Mouse (Mus musculus): ENCODE measurements at regions not wholly inside any gene's neighbourhood (a gene's known extent, or its start where the extent isn't known, plus 50 kb on each side); places are given as distances from the start of the nearest gene placed in this dataset.

DNA sequence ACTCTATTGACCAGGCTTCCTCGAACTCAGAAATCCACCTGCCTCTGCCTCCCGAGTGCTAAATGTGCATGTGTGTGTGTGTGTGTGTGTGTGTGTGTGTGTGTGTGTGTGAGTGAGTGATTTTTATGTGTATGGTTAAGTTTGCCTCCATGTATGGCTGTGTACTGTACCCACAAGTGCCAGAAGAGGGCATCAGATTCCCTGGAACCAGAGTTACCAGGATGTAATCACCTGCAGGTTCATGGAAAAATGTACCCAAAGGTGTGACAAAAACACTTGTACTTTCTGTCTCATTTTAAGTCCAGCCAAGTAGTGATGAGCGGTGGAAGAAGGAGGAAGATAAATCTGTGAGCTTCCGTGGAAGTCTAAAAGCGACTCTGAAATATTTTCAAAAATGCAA, 68.2 kb upstream of the Cachd1 start:
- H3K4me3 ChIP-seq (ENCODE audit: control insufficient read depth, low read depth, low read length) = no peak overlapping the region
- H3K27me3 ChIP-seq (ENCODE audit: control insufficient read depth, insufficient read depth, low read length) = no peaks in the 10 kb centered on the region
- no peak for TF ChIP-seq CTCF (IDR thresholded peaks at IDR 0.05; ENCODE audit: control insufficient read depth, insufficient read depth, insufficient replicate concordance, low read depth, low read length)
- no peak for TF ChIP-seq POLR2A (IDR thresholded peaks at IDR 0.05; ENCODE audit: control insufficient read depth, low read depth, low read length)
- H3K4me1 ChIP-seq (ENCODE audit: control insufficient read depth, insufficient read depth, low read length) = no peaks in the 10 kb centered on the region
- no peaks in the 10 kb centered on the region for H3K36me3 ChIP-seq (ENCODE audit: control insufficient read depth, insufficient read depth, low read length)
- no peak overlapping the region for H3K27ac ChIP-seq (ENCODE audit: control insufficient read depth, insufficient read depth, low read depth, low read length)

DNA sequence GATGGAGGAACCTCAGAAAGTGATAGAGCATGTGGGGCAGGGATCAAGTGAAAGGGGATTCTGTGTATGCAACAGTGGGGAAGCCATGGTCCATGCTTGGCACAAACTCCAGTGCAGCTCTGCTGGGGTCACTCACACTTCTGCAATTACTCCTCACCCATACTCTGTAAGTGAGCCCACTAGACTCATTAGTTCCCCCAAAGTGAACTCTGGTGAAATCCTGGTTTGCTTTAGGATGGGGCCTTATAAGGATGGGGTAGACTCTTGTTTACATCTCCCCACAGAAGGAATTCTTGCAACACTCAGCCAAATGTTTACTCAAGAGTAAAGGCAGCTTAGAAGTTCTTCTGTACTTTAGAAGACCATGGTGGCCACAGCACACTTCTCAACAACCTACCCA, 62.2 kb upstream of the Cachd1 start:
- no peaks in the 10 kb centered on the region for H3K4me1 ChIP-seq (ENCODE audit: control insufficient read depth, insufficient read depth, low read length)
- no peaks in the 10 kb centered on the region for H3K27me3 ChIP-seq (ENCODE audit: control insufficient read depth, insufficient read depth, low read length)
- no peak overlapping the region for H3K4me3 ChIP-seq (ENCODE audit: control insufficient read depth, low read depth, low read length)
- no peak for TF ChIP-seq POLR2A (IDR thresholded peaks at IDR 0.05; ENCODE audit: control insufficient read depth, low read depth, low read length)
- no peak for TF ChIP-seq CTCF (IDR thresholded peaks at IDR 0.05; ENCODE audit: control insufficient read depth, insufficient read depth, insufficient replicate concordance, low read depth, low read length)
- no peaks in the 10 kb centered on the region for H3K36me3 ChIP-seq (ENCODE audit: control insufficient read depth, insufficient read depth, low read length)
- H3K27ac ChIP-seq (ENCODE audit: control insufficient read depth, insufficient read depth, low read depth, low read length) = no peak overlapping the region

DNA sequence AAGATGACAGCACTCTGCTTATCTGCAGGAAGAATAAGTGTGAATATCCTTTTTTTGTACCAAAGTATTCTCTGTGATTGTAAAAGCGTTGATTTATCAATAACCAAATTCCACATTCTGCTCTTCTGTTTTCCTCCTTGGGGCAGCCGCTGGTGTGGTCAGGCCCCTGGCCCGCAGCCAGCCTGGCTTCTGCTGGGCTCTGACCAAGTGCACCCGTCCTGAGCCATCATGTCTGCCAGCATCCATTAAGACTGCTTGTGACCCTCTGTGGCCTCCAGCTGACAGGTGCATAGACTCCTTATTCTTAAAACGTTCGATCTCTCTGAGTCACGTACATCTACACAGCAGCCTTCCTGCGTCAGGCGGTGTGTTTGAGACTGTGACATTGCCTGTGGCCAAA, 58.9 kb upstream of the Cachd1 start:
- Histone ChIP-seq H3K4me3 (ENCODE audit: control insufficient read depth, low read depth, low read length) (no peak overlapping the region), H3K27ac (ENCODE audit: control insufficient read depth, insufficient read depth, low read depth, low read length) (no peak overlapping the region)
- TF ChIP-seq CTCF (IDR thresholded peaks at IDR 0.05; ENCODE audit: control insufficient read depth, insufficient read depth, insufficient replicate concordance, low read depth, low read length) (no peak), POLR2A (IDR thresholded peaks at IDR 0.05; ENCODE audit: control insufficient read depth, low read depth, low read length) (no peak)

DNA sequence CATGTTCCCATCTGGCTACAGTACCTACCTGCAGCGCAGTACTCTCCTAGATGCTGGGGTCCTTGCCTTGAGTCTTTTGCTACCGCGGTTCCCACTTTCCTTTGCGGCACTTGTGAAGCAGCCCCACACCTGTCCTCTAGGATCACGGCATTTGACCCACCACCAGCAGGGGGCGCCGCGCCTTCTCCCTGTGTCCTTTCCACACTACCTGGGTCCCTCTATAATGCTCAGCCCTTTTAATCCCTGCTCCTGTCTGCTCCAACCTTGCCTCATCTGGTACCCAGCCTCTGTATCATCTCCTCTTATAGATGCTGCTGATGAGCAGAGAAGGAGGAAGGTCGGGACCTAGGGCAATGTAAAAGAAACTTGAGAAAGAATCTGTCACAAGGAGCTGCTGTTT, 53.9 kb upstream of the Cachd1 start:
- H3K4me1 ChIP-seq (ENCODE audit: control insufficient read depth, insufficient read depth, low read length) = no peaks in the 10 kb centered on the region
- H3K27ac ChIP-seq (ENCODE audit: control insufficient read depth, insufficient read depth, low read depth, low read length) = no peak overlapping the region
- TF ChIP-seq POLR2A (IDR thresholded peaks at IDR 0.05; ENCODE audit: control insufficient read depth, low read depth, low read length) = no peak
- TF ChIP-seq CTCF (IDR thresholded peaks at IDR 0.05; ENCODE audit: control insufficient read depth, insufficient read depth, insufficient replicate concordance, low read depth, low read length) = peak; percentile 74
- H3K27me3 ChIP-seq (ENCODE audit: control insufficient read depth, insufficient read depth, low read length) = no peaks in the 10 kb centered on the region
- no peak overlapping the region for H3K4me3 ChIP-seq (ENCODE audit: control insufficient read depth, low read depth, low read length)
- no peaks in the 10 kb centered on the region for H3K36me3 ChIP-seq (ENCODE audit: control insufficient read depth, insufficient read depth, low read length)

More for the DNA sequence above, 58.9 kb upstream of the Cachd1 start:
- H3K4me1 ChIP-seq (ENCODE audit: control insufficient read depth, insufficient read depth, low read length) = no peaks in the 10 kb centered on the region
- no peaks in the 10 kb centered on the region for H3K36me3 ChIP-seq (ENCODE audit: control insufficient read depth, insufficient read depth, low read length)
- no peaks in the 10 kb centered on the region for H3K27me3 ChIP-seq (ENCODE audit: control insufficient read depth, insufficient read depth, low read length)

DNA sequence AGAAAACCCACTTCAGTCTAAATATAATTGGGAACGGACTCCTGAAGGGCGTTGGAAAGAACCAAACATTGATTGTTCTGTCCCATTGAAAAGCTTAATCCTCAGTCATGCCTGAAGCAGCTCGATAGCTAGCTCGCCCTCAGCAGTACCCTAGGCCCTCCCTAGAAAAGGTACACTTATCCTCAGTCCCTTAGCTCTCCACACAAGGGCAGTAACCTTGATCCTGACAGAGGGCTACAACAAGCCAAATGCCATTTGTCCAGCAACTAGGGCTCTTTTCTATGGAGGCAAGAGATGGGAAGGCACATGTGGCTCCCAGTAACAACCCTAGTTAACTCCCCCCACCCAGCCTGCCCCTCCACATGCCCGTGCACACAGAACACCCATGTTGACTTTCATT, 53.4 kb upstream of the Cachd1 start:
- TF ChIP-seq CTCF (IDR thresholded peaks at IDR 0.05; ENCODE audit: control insufficient read depth, insufficient read depth, insufficient replicate concordance, low read depth, low read length) = no peak
- TF ChIP-seq POLR2A (IDR thresholded peaks at IDR 0.05; ENCODE audit: control insufficient read depth, low read depth, low read length) = no peak
- H3K27me3 ChIP-seq (ENCODE audit: control insufficient read depth, insufficient read depth, low read length) = no peaks in the 10 kb centered on the region
- no peaks in the 10 kb centered on the region for H3K4me1 ChIP-seq (ENCODE audit: control insufficient read depth, insufficient read depth, low read length)
- no peak overlapping the region for H3K27ac ChIP-seq (ENCODE audit: control insufficient read depth, insufficient read depth, low read depth, low read length)
- no peak overlapping the region for H3K4me3 ChIP-seq (ENCODE audit: control insufficient read depth, low read depth, low read length)
- no peaks in the 10 kb centered on the region for H3K36me3 ChIP-seq (ENCODE audit: control insufficient read depth, insufficient read depth, low read length)

DNA sequence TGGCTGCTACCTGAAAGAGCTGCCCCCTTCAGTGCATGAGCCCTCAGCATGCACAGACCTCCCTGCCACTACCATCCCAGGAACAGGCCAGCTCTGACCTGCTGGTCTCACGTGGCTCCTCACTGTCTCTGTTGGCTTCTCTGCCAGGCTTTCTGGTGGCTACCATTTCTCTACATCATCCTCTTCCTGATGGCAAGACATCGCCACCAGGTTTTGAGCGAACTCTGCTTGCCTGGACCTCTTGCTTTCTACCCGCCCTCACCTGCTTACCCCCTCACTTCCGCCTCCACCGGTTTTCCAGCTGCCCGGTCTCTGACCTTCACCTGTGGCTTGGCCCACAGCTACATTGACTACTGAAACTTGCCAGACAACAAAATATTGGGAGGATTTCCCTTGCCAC, 50.7 kb upstream of the Cachd1 start:
- no peak overlapping the region for H3K27ac ChIP-seq (ENCODE audit: control insufficient read depth, insufficient read depth, low read depth, low read length)
- H3K4me3 ChIP-seq (ENCODE audit: control insufficient read depth, low read depth, low read length) = no peak overlapping the region
- TF ChIP-seq CTCF (IDR thresholded peaks at IDR 0.05; ENCODE audit: control insufficient read depth, insufficient read depth, insufficient replicate concordance, low read depth, low read length) (no peak), POLR2A (IDR thresholded peaks at IDR 0.05; ENCODE audit: control insufficient read depth, low read depth, low read length) (no peak)
- H3K27me3 ChIP-seq (ENCODE audit: control insufficient read depth, insufficient read depth, low read length) = no peaks in the 10 kb centered on the region
- no peaks in the 10 kb centered on the region for H3K4me1 ChIP-seq (ENCODE audit: control insufficient read depth, insufficient read depth, low read length)
- no peaks in the 10 kb centered on the region for H3K36me3 ChIP-seq (ENCODE audit: control insufficient read depth, insufficient read depth, low read length)

DNA sequence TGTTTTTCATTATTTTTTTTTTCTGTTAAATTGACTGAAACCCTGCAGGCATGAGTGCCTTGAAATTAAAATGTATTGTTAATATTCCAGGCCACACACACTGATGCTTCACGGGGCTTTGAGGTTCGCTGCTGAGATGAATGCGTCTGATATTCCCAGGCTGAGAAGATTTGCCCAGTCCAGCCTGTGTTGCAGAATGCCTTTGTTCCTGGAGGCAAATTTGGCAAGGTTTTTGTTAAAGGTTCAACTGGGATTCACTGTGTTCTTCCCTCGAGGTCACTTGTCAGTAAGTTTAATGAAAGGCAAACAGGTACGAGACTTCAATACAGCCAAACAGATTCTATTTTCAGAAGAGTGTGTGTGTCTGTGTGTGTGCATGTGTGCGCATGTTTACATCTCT, 50.0 kb upstream of the Cachd1 start:
- H3K4me3 ChIP-seq (ENCODE audit: control insufficient read depth, low read depth, low read length) = no peak overlapping the region
- H3K27me3 ChIP-seq (ENCODE audit: control insufficient read depth, insufficient read depth, low read length) = no peaks in the 10 kb centered on the region
- H3K4me1 ChIP-seq (ENCODE audit: control insufficient read depth, insufficient read depth, low read length) = no peaks in the 10 kb centered on the region
- H3K27ac ChIP-seq (ENCODE audit: control insufficient read depth, insufficient read depth, low read depth, low read length) = no peak overlapping the region
- TF ChIP-seq POLR2A (IDR thresholded peaks at IDR 0.05; ENCODE audit: control insufficient read depth, low read depth, low read length) (no peak), CTCF (IDR thresholded peaks at IDR 0.05; ENCODE audit: control insufficient read depth, insufficient read depth, insufficient replicate concordance, low read depth, low read length) (no peak)
- no peaks in the 10 kb centered on the region for H3K36me3 ChIP-seq (ENCODE audit: control insufficient read depth, insufficient read depth, low read length)

All from testis, adult 2 months (tissue).